Mouse (Mus musculus) neural tube, embryonic 11.5 days (tissue): ENCODE measurements around the gene Tbcc. TPM values are rescaled to one million over a fixed set of nuclear protein-coding genes. Genes with fewer than 3 reads are reported as not detected.

Source experiments
- ATAC-seq: fragments of 200-750 bp; cut with Nextera tagmentation; 2 replicates; pipeline ENCODE4 v1.8.0; 2017; ENCODE audit warnings: moderate number of reproducible peaks, mild to moderate bottlenecking, moderate TSS enrichment, moderate library complexity; ENCODE audit not compliant: insufficient read depth, low FRiP score, low TSS enrichment
- DNase-seq: peaks from one replicate; pipeline ENCODE4 v3.0.0-alpha.2; 2015; ENCODE audit warnings: low spot score
- H3K27ac ChIP-seq: fragments of 300-500 bp; sonication (generic); 2 replicates; pipeline ENCODE4 v1.5.1; 2014; ENCODE audit warnings: low read depth, mild to moderate bottlenecking, low read length
- H3K27me3 ChIP-seq: fragments of 300-500 bp; sonication (generic); 2 replicates; pipeline ENCODE4 v1.6.1; 2014; ENCODE audit warnings: mild to moderate bottlenecking, low read length, mixed read lengths; ENCODE audit not compliant: control insufficient read depth, insufficient read depth
- H3K36me3 ChIP-seq: fragments of 300-500 bp; sonication (generic); 2 replicates; pipeline ENCODE4 v1.6.1; 2014; ENCODE audit warnings: mild to moderate bottlenecking, low read length, moderate library complexity, mixed read lengths; ENCODE audit not compliant: control insufficient read depth, insufficient read depth
- H3K4me1 ChIP-seq: fragments of 300-500 bp; sonication (generic); 2 replicates; pipeline ENCODE4 v1.6.1; 2014; ENCODE audit warnings: low read length, mixed read lengths; ENCODE audit not compliant: control insufficient read depth, insufficient read depth
- H3K4me2 ChIP-seq: fragments of 300-500 bp; sonication (generic); 2 replicates; pipeline ENCODE4 v1.6.1; 2014; ENCODE audit warnings: low read depth, mild to moderate bottlenecking, moderate library complexity
- H3K4me3 ChIP-seq: fragments of 300-500 bp; sonication (generic); 2 replicates; pipeline ENCODE4 v1.5.1; 2014; ENCODE audit warnings: low read depth, low read length
- H3K9ac ChIP-seq: fragments of 300-500 bp; sonication (generic); 2 replicates; pipeline ENCODE4 v1.6.1; 2014; ENCODE audit warnings: mild to moderate bottlenecking, low read length
- H3K9me3 ChIP-seq: fragments of 300-500 bp; sonication (generic); 2 replicates; pipeline ENCODE4 v1.6.1; 2016; ENCODE audit warnings: low read length; ENCODE audit not compliant: control insufficient read depth
- WGBS: fragments of 180-500 bp; shearing (Covaris S2); extraction: QIAGEN DNeasy Blood & Tissue Kit; methylation state at CpG from one replicate; pipeline ENCODE4 v1.1.7; 2014; 5-methylcytosine and 5-hydroxymethylcytosine counted together
- polyA plus RNA-seq: library from polyadenylated mRNA; unstranded; fragments of >200 nt; fragmentation: Nextera tagmentation; extraction: Ambion mirVana; gene quantifications from 2 replicates; pipeline ENCODE4 v1.2.1, GENCODE M21; 2014

Gene Tbcc
- polyA plus RNA-seq, 1 experiment from 2014 or later: 79.0 TPM

DNA sequence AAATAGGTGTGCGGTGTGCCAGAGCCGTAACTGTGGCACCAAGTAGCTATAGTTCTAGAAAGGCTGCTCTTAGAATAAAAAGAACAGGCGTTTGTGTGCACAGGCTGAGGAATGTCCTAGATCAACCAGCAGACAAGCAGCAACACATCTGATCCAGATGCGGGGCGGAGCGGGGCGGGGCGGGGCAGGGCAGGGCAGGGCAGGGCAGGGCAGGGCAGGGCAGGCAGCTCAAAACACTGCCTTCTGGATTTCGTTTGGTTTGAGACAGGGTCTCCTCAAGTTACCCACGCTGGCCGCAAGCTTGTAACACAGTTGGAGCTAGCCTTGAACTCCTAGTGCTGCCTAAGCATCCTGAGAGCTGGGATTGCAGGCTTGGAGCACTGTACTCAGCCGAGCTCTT is 38.8 kb downstream of the Tbcc start:
- H3K9me3 ChIP-seq: no peaks in the 10 kb centered on the region
- H3K4me3 ChIP-seq: no peak overlapping the region
- H3K36me3 ChIP-seq: peaks cover 11% of the 10 kb centered on the region
- no peak overlapping the region for H3K9ac ChIP-seq
- no peaks in the 10 kb centered on the region for H3K4me1 ChIP-seq
- no peaks in the 10 kb centered on the region for H3K27me3 ChIP-seq
- DNase-seq: no peak
- no peak for ATAC-seq
- no peak overlapping the region for H3K4me2 ChIP-seq
- 89% methylated on average over 12 of the region's 12 CpGs for WGBS
- no peak overlapping the region for H3K27ac ChIP-seq

DNA sequence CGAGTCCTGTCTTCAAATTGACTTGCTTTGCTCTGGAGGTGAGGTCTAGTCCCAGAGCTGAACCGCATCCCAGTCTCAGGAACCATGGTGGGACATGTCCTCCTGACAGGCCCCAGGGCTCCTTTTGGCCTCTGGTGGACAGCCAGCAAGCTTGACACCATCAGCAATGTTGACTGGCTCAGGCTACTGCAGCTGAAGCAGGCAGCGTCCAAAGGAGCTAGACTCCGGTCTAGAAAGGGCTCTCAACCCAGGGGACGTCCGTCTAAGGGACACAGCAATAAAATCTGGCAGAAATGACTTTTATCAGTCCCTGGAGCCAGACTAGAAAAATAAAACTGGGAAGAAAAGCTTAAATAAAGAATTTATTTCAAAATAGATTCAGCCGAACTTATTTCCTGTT is 39.4 kb downstream of the Tbcc start:
- H3K36me3 ChIP-seq: peaks cover 11% of the 10 kb centered on the region
- WGBS: 92% methylated on average over 7 of the region's 7 CpGs
- H3K9ac ChIP-seq: no peak overlapping the region
- no peak for DNase-seq
- no peak overlapping the region for H3K4me3 ChIP-seq
- H3K27me3 ChIP-seq: no peaks in the 10 kb centered on the region
- no peak overlapping the region for H3K4me2 ChIP-seq
- ATAC-seq: no peak
- H3K9me3 ChIP-seq: no peaks in the 10 kb centered on the region
- H3K27ac ChIP-seq: no peak overlapping the region
- no peaks in the 10 kb centered on the region for H3K4me1 ChIP-seq

GRCm38 (mm10) chr17:46932961-46933360 is 42.5 kb downstream of the Tbcc start:
- no peak for DNase-seq
- WGBS: 96% methylated on average over 5 of the region's 5 CpGs

GRCm38 (mm10) chr17:46933557-46934348 is 43.3 kb downstream of the Tbcc start:
- no peaks in the 10 kb centered on the region for H3K9me3 ChIP-seq
- H3K27me3 ChIP-seq: no peaks in the 10 kb centered on the region
- DNase-seq (peak; percentile 72), ATAC-seq (no peak)
- H3K9ac ChIP-seq: no peak overlapping the region
- no peak overlapping the region for H3K4me3 ChIP-seq
- no peak overlapping the region for H3K27ac ChIP-seq
- no peaks in the 10 kb centered on the region for H3K4me1 ChIP-seq
- H3K4me2 ChIP-seq: no peak overlapping the region
- peaks cover 22% of the 10 kb centered on the region for H3K36me3 ChIP-seq
- WGBS: 87% methylated on average over 19 of the region's 19 CpGs

More at GRCm38 (mm10) chr17:46932961-46933360, 42.5 kb downstream of the Tbcc start:
- no peaks in the 10 kb centered on the region for H3K27me3 ChIP-seq
- H3K4me3 ChIP-seq: no peak overlapping the region
- H3K4me1 ChIP-seq: no peaks in the 10 kb centered on the region
- H3K36me3 ChIP-seq: peaks cover 18% of the 10 kb centered on the region
- no peak overlapping the region for H3K9ac ChIP-seq
- no peaks in the 10 kb centered on the region for H3K9me3 ChIP-seq
- H3K4me2 ChIP-seq: no peak overlapping the region
- no peak overlapping the region for H3K27ac ChIP-seq
- ATAC-seq: no peak

DNA sequence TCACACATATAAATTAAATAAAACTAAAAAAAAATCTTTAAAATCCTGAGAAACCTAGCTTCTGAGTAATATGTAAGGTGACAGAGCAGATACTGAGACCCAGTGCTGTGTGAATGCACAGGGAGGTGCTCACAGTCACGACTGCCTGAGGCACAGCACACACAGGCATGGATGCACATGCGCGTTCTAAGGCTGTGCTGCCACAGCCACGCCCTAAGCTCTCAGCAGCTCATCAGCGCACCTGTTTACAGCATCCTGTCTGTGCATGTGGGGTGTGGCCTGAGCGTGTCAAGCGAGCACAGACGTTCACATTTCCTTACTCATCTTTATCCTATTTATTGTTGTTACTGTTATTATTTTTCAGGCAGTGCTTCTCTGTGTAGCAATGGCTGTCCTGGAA is 50.0 kb downstream of the Tbcc start:
- Histone ChIP-seq H3K9ac (no peak overlapping the region), H3K27me3 (no peaks in the 10 kb centered on the region), H3K4me1 (no peaks in the 10 kb centered on the region), H3K36me3 (peaks cover 27% of the 10 kb centered on the region), H3K4me3 (no peak overlapping the region), H3K4me2 (no peak overlapping the region), H3K9me3 (no peaks in the 10 kb centered on the region), H3K27ac (no peak overlapping the region)
- WGBS: 95% methylated on average over 8 of the region's 8 CpGs
- no peak for DNase-seq
- ATAC-seq: no peak

Other genes with a start within 250 kb of the Tbcc start
- 36.4 and 38.4 TPM in 2 replicates for gene Klc4, start 244.7 kb upstream of the Tbcc start, polyA plus RNA-seq
- 104 and 113 TPM in 2 replicates for gene Mrpl2, start 244.5 kb upstream of the Tbcc start, polyA plus RNA-seq
- gene Cul7, start 240.3 kb upstream of the Tbcc start, polyA plus RNA-seq: 31.7 and 37.0 TPM in 2 replicates
- 49.8 and 53.5 TPM in 2 replicates for gene Rrp36, start 216.3 kb upstream of the Tbcc start, polyA plus RNA-seq
- gene Mea1, start 211.9 kb upstream of the Tbcc start, polyA plus RNA-seq: 179 and 180 TPM in 2 replicates
- gene Klhdc3, start 209.8 kb upstream of the Tbcc start, polyA plus RNA-seq: 130 TPM in 2 replicates
- gene Ppp2r5d, start 185.6 kb upstream of the Tbcc start, polyA plus RNA-seq: 119 and 124 TPM in 2 replicates
- 18.5 and 21.5 TPM in 2 replicates for gene Pex6, start 179.2 kb upstream of the Tbcc start, polyA plus RNA-seq
- gene Gnmt, start 161.5 kb upstream of the Tbcc start, polyA plus RNA-seq: 0.37 TPM in 1 of 2 replicates, not detected in the other
- gene Cnpy3, start 138.5 kb upstream of the Tbcc start, polyA plus RNA-seq: 53.1 and 54.9 TPM in 2 replicates
- gene Ptcra, start 127.0 kb upstream of the Tbcc start, polyA plus RNA-seq: 0.38 and 0.95 TPM in 2 replicates
- 45.7 and 47.8 TPM in 2 replicates for gene 2310039H08Rik, start 118.0 kb upstream of the Tbcc start, polyA plus RNA-seq
- gene Rpl7l1, start 108.0 kb upstream of the Tbcc start, polyA plus RNA-seq: 147 and 150 TPM in 2 replicates
- gene Bicral, start 32.2 kb upstream of the Tbcc start, polyA plus RNA-seq: 6.7 and 8.4 TPM in 2 replicates
- gene Prph2, start 19.8 kb downstream of the Tbcc start, polyA plus RNA-seq: not detected in 2 replicates
- 20.8 and 21.3 TPM in 2 replicates for gene Ubr2, start 119.9 kb downstream of the Tbcc start, polyA plus RNA-seq